Mouse (Mus musculus) heart, adult 2 months (tissue): Measurements from ENCODE around the gene Slc25a26.

Source experiments
- CTCF ChIP-seq: fragments of 200-600 bp; IDR thresholded peaks from 2 replicates; pipeline ENCODE4 v1.8.1; 2022; ENCODE audit warnings: antibody characterized with exemption, mild to moderate bottlenecking, moderate library complexity
- EP300 ChIP-seq: fragments of 200-500 bp; IDR thresholded peaks from 2 replicates; pipeline ENCODE4 v1.6.1; 2011; ENCODE audit warnings: low read depth, low read length, control low read depth; ENCODE audit not compliant: insufficient read depth
- POLR2A ChIP-seq: fragments of 200-500 bp; IDR thresholded peaks from 2 replicates; pipeline ENCODE4 v1.6.1; 2011; ENCODE audit warnings: mild to moderate bottlenecking, low read depth, low read length, control low read depth; ENCODE audit not compliant: insufficient read depth

DNA sequence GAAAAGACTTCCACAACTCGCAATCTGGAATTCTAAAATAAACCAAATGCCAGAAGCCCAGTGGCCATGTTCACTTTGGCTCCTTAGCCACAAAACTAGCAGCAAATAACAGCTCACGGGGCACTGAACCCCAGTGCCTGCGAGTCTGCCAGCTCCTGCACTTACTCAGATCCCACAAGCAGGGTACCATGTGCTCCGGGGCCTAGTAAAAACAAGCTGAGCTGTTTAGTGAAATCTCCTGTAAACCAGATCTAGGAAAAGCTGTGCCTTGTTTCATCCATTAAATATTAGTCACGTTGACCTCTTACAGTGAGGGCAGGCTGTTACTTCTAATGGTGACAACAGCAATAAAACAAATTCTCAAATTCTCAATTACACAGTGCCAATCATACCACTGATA lies 118.5 kb downstream of the Slc25a26 start:
- TF ChIP-seq CTCF (no peak), EP300 (no peak), POLR2A (no peak)
